Mouse (Mus musculus) spleen, adult 2 months (tissue): ENCODE data around the gene Arhgdia.

Source experiments
- CTCF ChIP-seq: fragments of 200-500 bp; IDR thresholded peaks from 2 replicates; pipeline ENCODE4 v1.5.1; 2011; ENCODE audit warnings: mild to moderate bottlenecking, inconsistent platforms; ENCODE audit not compliant: insufficient read depth, insufficient read length, insufficient replicate concordance; ENCODE audit errors: extremely low read depth
- POLR2A ChIP-seq: fragments of 200-500 bp; IDR thresholded peaks from 2 replicates; pipeline ENCODE4 v1.6.1; 2011; ENCODE audit warnings: low read depth, low read length, inconsistent platforms

DNA sequence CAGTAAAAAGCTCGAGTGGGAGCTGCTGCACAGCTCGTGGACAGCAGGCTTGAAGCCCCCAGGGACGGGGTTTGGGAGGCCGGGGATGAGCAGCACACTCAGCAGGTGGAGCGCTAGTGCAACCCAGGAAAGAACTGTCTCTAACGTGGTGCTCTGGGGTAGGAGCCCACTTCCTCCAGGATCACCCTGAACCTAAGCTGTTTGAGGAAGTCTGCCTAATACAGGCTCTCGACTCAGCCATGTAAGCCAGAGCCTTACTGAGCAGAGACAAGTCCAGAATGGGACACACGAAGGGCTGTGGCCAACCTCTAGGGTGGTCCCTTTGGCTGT is 42.5 kb downstream of the Arhgdia start:
- TF ChIP-seq CTCF: no peak
- TF ChIP-seq POLR2A: no peak
